Mouse (Mus musculus) testis, adult 2 months (tissue): Measurements from ENCODE around the gene Trim33. TPM values are rescaled to one million over a fixed set of nuclear protein-coding genes. Genes with fewer than 3 reads are reported as not detected.
A peak's percentile ranks its signal among the peaks of the same experiment; 100 is the strongest.

Experiments used
- H3K27ac ChIP-seq: fragments of 200-500 bp; 2 replicates; pipeline ENCODE4 v1.5.1; 2012; ENCODE audit warnings: low read depth, low read length; ENCODE audit not compliant: control insufficient read depth, insufficient read depth
- H3K27me3 ChIP-seq: fragments of 200-500 bp; 2 replicates; pipeline ENCODE4 v1.6.1; 2012; ENCODE audit warnings: mild to moderate bottlenecking, low read length, moderate library complexity; ENCODE audit not compliant: control insufficient read depth, insufficient read depth
- H3K36me3 ChIP-seq: fragments of 200-500 bp; 2 replicates; pipeline ENCODE4 v1.6.1; 2012; ENCODE audit warnings: mild to moderate bottlenecking, low read length; ENCODE audit not compliant: control insufficient read depth, insufficient read depth
- H3K4me1 ChIP-seq: fragments of 200-500 bp; 2 replicates; pipeline ENCODE4 v1.6.1; 2012; ENCODE audit warnings: low read length; ENCODE audit not compliant: control insufficient read depth, insufficient read depth
- H3K4me3 ChIP-seq: fragments of 200-500 bp; 2 replicates; pipeline ENCODE4 v1.5.1; 2012; ENCODE audit warnings: low read depth, mild to moderate bottlenecking, low read length, moderate library complexity, mixed read lengths; ENCODE audit not compliant: control insufficient read depth
- CTCF ChIP-seq: fragments of 200-500 bp; IDR thresholded peaks from 2 replicates; pipeline ENCODE4 v1.5.1; 2012; ENCODE audit warnings: low read depth, mild to moderate bottlenecking, inconsistent platforms, low read length, moderate library complexity; ENCODE audit not compliant: control insufficient read depth, insufficient read depth, insufficient replicate concordance
- POLR2A ChIP-seq: fragments of 200-500 bp; IDR thresholded peaks from 2 replicates; pipeline ENCODE4 v1.6.1; 2012; ENCODE audit warnings: low read depth, mild to moderate bottlenecking, inconsistent platforms, low read length, moderate library complexity; ENCODE audit not compliant: control insufficient read depth
- polyA plus RNA-seq: library from polyadenylated mRNA; depleted of rRNA; stranded (reverse); fragments of >200 nt; gene quantifications from 2 replicates; pipeline ENCODE4 v1.2.3, GENCODE M21; 2012

The Trim33 gene
- polyA plus RNA-seq, 1 experiment: 26.0 TPM

DNA sequence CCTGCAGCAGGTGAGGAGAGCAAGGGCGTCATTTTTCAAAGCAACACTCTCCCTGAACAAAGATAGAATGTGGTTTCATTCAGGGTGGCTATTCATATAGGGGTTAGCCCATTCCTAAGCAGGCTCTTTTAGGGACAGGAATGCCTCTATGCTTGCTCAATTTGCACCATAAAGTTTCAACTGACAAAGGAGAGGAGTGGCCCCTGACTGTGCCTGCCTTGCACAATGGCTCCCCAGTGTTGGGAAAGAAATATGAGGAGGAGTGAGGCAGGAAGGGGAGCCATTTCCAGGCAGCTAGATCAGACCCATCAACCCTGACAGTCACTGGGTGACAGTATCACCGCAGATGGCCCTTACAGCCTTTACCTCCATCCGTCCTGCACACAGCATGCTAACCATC lies 100.3 kb downstream of the Trim33 start:
- Histone ChIP-seq H3K4me3 (no peak overlapping the region), H3K36me3 (no peaks in the 10 kb centered on the region), H3K27me3 (no peaks in the 10 kb centered on the region), H3K27ac (no peak overlapping the region), H3K4me1 (peaks cover 3% of the 10 kb centered on the region)
- TF ChIP-seq CTCF: no peak
- no peak for TF ChIP-seq POLR2A

DNA sequence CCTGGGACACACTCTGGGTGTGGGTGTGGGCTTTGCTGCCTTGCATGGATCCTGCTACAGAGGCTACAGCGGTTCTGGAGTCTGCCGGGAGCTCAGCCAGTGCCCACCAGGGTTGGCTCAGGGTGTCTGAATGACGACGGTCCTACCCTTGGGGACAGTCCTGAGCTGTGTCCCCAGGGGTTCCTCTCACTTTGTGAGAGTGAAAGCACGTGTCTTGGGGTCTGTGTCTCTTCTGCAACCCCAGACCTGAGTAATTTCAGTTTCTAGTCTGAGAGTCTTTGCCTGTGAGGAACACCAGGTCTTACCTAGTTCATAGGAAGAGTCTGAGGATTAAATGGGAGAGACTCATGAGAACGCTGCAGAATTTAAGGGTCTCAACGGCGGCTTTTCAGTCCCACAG lies 101.7 kb downstream of the Trim33 start:
- Histone ChIP-seq H3K27ac (no peak overlapping the region), H3K36me3 (no peaks in the 10 kb centered on the region), H3K27me3 (no peaks in the 10 kb centered on the region), H3K4me3 (no peak overlapping the region), H3K4me1 (peaks cover 3% of the 10 kb centered on the region)
- TF ChIP-seq POLR2A (no peak), CTCF (no peak)

DNA sequence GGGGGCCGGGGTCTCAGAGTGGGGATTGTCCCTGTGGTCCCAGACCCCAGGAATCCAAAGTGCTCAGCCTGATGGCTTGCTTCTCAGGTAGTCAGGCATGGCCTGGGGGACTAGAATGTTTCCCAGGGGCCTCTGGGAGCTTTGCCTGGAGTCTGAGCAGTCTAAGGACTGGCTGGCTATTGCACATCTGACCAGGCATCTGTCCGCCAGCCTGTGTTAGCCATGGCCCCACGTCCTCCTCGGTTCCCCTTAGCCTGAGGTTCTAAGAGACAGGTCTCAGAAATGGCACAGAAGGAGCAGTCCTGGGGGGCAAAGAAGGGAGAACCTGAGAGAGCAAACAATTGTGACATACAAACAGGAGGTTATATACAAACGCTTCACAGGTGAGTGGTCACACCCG lies 102.3 kb downstream of the Trim33 start:
- no peak for TF ChIP-seq POLR2A
- no peak for TF ChIP-seq CTCF
- H3K4me1 ChIP-seq: peaks cover 3% of the 10 kb centered on the region

DNA sequence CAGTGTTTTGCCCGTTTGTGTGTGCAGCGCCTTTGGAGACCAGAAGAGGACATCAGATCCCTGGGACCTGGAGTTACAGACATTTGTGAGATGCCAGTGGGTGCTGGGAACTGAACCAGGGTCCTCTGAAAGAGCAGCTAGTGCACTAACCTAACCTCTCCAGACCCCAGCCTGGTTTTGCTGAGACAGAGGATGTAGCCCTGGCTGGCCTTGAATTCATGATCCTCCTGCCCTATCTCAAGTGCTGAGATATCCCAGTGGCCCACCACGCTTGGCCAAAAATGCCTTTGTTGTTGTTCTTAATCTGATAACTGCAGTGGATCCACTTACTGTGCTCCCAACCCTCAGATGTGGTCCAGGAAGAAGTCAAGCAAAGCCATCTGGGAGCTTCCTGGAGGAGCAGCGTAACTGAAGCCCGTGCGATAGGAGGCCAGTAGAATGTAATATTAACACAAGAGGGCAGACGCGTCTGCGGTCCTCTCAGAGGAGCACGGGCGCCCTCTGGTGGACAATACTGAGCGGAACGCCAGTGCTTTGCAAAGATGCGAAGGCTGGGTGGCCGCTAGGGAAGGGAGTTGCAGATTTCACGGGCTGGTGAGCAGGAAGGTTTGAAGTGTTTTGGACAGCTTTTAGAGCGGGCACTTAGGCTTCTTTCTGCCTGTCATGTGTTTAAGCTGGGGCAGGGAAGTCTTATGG lies 103.9 kb downstream of the Trim33 start:
- Histone ChIP-seq H3K27me3 (no peaks in the 10 kb centered on the region), H3K36me3 (no peaks in the 10 kb centered on the region), H3K4me1 (peaks cover 7% of the 10 kb centered on the region), H3K27ac (no peak overlapping the region), H3K4me3 (peak overlapping the region; percentile 56)
- 0 out of 2 replicates have a peak, but pooled peaks have one; percentile 30 for TF ChIP-seq POLR2A
- TF ChIP-seq CTCF: peak; percentile 99

More for the DNA sequence above, 102.3 kb downstream of the Trim33 start:
- no peaks in the 10 kb centered on the region for H3K27me3 ChIP-seq
- no peak overlapping the region for H3K4me3 ChIP-seq
- no peak overlapping the region for H3K27ac ChIP-seq
- H3K36me3 ChIP-seq: no peaks in the 10 kb centered on the region

DNA sequence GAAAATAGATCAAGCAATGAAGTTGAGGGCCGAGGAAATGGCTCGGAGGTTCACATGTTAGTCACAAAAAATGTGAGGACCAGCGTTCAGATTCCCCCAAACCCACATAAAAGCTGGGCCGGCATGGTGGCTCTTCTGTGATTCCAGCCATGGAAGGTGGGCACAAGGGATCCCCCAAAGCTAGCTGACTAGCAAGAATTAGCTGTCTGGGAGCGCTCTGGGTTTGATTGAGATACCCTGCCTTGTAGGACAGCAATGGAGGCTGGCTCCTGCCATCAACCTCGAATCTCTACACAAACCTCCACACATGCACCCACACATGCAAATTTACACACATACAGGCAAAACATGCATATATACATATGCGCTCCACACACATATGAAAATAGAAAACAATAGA lies 105.4 kb downstream of the Trim33 start:
- no peaks in the 10 kb centered on the region for H3K36me3 ChIP-seq
- H3K27ac ChIP-seq: no peak overlapping the region
- no peak overlapping the region for H3K4me3 ChIP-seq
- no peak for TF ChIP-seq CTCF
- TF ChIP-seq POLR2A: no peak
- peaks cover 7% of the 10 kb centered on the region for H3K4me1 ChIP-seq
- no peaks in the 10 kb centered on the region for H3K27me3 ChIP-seq

DNA sequence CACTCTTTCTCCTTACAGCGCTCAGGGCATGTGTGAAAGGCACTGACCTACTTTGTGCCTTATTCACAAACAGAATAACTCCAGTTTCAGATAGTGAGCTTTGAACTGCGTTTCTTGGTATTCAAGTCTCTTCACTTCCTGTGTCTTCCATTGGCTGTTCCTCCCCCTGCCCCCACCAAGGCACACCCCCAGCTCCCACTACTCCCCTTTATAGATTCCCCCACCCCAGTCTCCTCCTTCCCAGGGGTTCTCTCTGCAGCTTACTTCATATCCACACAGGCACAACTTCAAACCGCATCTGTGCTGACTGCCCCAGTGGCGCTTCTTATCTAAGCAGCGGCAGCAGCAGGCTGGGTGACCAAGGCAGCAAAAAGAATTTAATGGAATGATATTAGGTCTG lies 105.9 kb downstream of the Trim33 start:
- no peak for TF ChIP-seq POLR2A
- TF ChIP-seq CTCF: no peak
- Histone ChIP-seq H3K27me3 (no peaks in the 10 kb centered on the region), H3K4me3 (no peak overlapping the region), H3K4me1 (peaks cover 7% of the 10 kb centered on the region), H3K27ac (no peak overlapping the region), H3K36me3 (no peaks in the 10 kb centered on the region)

DNA sequence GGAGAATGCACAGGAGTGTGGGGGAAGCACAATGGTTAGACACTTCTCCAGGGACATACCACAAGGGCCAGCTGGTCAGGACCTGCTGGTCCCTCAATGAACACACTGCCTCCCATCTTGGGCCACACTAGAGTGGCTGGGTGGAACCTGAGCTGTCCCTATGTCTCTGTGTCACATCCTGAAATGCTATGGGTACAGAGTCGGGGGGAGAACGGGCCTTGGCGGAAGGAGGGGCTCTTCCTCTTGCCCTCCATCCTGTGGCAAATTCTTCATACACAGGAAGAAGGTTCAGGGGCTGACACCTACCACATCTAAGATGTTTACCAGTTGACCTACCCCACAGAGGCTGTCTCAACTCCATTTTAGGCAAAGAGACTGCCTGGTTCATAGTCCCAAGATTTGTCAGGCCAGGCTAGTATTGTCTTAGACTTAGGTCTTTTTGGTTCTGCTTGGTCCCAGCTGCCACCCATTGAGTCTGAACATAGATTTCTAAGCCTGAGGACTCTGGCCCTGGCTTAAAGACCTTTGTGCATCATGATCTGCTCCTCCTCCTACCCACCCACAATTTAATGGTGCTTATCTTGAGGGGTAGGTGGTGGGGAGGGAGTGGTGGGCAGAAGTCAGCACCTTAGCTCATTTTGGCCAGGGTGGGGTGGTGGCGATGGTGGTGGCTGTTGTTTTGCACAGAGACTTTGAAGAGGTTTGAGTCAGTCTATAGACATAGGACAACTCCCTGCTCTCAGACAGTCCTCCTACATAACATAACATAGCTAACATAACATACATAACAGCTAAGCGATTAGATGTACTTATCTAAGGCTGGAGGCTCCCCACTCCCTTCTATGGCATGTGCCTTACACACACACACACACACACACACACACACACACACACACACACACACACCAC lies 106.5 kb downstream of the Trim33 start:
- no peak overlapping the region for H3K27ac ChIP-seq
- peaks cover 7% of the 10 kb centered on the region for H3K4me1 ChIP-seq
- H3K4me3 ChIP-seq: no peak overlapping the region
- H3K36me3 ChIP-seq: no peaks in the 10 kb centered on the region
- TF ChIP-seq POLR2A (no peak), CTCF (no peak)
- H3K27me3 ChIP-seq: no peaks in the 10 kb centered on the region
